Mouse (Mus musculus) olfactory bulb, adult 2 months (tissue): ENCODE measurements around the gene Dmrta2.

Experiments
- CTCF ChIP-seq: fragments of 200-500 bp; IDR thresholded peaks from 2 replicates; pipeline ENCODE4 v1.5.1; 2012; ENCODE audit warnings: low read depth, mild to moderate bottlenecking, low read length, moderate library complexity; ENCODE audit not compliant: insufficient read depth
- POLR2A ChIP-seq: fragments of 200-500 bp; IDR thresholded peaks from 2 replicates; pipeline ENCODE4 v1.6.1; 2012; ENCODE audit warnings: mild to moderate bottlenecking, low read depth, low read length, moderate library complexity; ENCODE audit not compliant: insufficient read depth

DNA sequence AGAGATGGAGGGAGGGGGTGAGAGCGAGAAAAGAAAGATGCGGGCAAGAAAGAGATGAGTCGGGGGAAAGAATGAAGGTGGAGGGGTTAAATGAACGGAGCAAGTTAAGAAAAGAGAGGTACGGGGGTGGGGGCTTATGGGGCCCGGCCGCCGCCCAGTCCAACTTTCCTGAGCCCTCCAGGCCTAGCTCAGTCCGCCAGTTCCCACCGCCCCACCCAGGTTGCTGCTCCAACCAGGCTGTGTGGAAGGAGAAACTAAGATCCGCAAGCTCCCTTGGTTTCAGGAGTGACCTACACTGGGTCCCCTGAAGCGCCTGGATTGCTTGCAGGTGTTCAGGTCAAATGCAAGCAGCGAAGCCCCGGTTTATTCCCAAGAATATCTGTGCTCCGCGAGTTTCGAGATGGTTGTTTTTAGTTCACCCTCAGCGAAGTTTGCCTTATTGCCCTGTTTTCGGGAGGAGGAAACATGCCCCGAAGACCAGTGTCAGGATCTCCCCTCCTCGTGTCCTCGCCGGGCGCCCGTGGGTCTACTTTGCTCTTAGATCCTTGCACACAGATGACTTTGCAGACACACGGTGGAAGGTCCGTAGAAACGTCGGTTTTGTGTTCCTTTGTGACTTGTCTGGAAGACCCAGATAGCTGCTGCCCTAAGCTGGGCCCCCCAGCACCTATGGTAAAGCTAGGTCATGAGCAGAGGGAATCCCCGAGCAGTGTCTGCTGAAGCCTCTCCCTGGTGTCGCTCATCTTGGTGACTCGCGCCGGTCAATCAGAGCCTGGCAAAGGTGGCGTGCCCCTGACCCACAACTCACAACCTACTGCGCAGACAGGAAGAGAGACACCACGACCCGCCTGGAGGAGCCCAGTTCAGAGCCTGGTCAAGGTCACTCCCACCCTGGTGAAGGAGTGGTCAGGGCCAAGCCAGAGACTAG lies 6.9 kb downstream of the Dmrta2 start:
- TF ChIP-seq CTCF = no peak
- no peak for TF ChIP-seq POLR2A
